Mouse (Mus musculus): ENCODE results near the gene Mapk11. TPM values are rescaled to one million over a fixed set of nuclear protein-coding genes. Genes with fewer than 3 reads are reported as not detected.
A peak's percentile ranks its signal among the peaks of the same experiment; 100 is the strongest.

Mapk11 gene
- polyA plus RNA-seq, 2 experiments, result 0.83 to 0.84 TPM

DNA sequence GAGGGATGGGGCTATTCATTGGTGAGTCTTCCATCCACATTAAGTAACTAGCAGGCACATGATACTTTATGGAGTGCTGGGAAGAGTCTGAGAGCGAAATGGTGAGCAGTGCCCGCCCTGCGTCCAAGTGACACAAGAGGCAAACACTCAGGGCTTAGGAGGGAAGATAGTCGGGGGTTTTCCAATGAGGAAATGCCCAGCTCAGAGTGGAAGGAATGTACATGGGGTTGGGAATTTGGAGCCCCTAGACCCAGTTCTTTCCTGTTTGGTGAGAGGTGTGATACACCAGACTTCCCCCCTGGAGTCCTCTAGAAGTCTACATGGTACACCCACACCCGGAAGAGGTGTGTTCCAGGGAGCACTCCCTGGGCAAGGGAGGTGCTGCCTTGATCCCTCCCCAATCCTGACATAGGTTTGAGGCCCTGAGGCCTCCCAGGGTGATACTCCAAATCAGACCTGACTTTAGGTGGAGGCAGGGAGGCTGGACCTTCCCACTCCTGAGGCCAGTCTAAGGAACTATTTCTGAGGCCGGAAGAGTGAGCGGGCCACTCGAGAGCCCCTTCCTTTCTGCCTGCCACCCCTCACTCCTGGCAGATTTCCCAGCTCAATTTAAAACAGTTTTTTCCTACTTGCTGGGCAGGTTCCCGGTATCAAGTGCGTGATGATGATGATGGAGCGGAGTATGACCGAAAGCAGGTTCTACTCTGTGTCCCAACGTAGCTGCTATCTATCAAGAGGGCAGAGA, 26.2 kb upstream of the Mapk11 start:
- ATAC-seq (ENCODE audit: insufficient read depth), result no peak
- no peak for DNase-seq (ENCODE audit: low read depth in 3 of 3, low spot score in 3 of 3)
- TF ChIP-seq CTCF (IDR thresholded peaks at IDR 0.05; ENCODE audit: low read depth) (no peak), EP300 (IDR thresholded peaks at IDR 0.05; ENCODE audit: low read depth) (no peak)
- WGBS (ENCODE audit: insufficient replicate concordance), result 68% methylated on average over 13 of the region's 13 CpGs
- H3K4me1 ChIP-seq (replicated peaks; ENCODE audit: control insufficient read depth in 2 of 2, insufficient read depth in 2 of 2, low read length in 1 of 2), result peaks cover 7 to 40% of the 10 kb centered on the region in 2 experiments
- H3K36me3 ChIP-seq (replicated peaks; ENCODE audit: control insufficient read depth, insufficient read depth, low read depth), result no peaks in the 10 kb centered on the region
- peaks cover 37% of the 10 kb centered on the region for H3K27me3 ChIP-seq (ENCODE audit: control insufficient read depth, insufficient read depth, low read length)
- H3K9ac ChIP-seq (replicated peaks), result no peak overlapping the region
- H3K27ac ChIP-seq, result no peak overlapping the region
- no peak overlapping the region for H3K4me3 ChIP-seq (ENCODE audit: insufficient read depth in 1 of 2, low read depth in 2 of 2, low read length in 2 of 2)
- H3K9me3 ChIP-seq (ENCODE audit: control insufficient read depth, low read length), result no peaks in the 10 kb centered on the region
- H3K4me2 ChIP-seq (ENCODE audit: low read depth), result no peak overlapping the region

DNA sequence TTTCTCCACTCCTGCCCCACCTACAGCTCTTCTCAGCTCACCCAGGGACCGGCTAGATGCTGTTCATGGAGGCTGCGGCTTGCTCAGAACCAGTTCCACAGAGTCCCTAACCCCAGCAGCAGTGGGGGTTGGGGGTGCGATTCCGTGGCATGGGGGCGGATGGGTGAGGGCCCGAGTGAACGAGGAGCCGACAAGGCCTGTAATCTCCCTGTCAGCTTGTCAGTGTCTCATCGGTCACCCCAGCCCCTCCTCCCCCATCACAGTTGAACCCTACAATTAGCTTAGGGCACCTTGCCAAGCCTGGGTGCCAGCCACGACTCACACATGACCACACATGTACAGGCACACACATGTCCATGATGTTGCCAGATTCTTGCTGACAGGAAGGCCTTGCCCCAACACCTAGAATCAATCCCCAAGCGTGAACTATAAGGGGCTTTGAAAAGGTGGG, 25.5 kb upstream of the Mapk11 start:
- Histone ChIP-seq H3K27ac (no peak overlapping the region), H3K4me2 (ENCODE audit: low read depth) (no peak overlapping the region), H3K4me3 (ENCODE audit: insufficient read depth in 1 of 2, low read depth in 2 of 2, low read length in 2 of 2) (no peak overlapping the region), H3K4me1 (replicated peaks; ENCODE audit: control insufficient read depth in 2 of 2, insufficient read depth in 2 of 2, low read length in 1 of 2) (peaks cover 7 to 41% of the 10 kb centered on the region in 2 experiments), H3K9ac (replicated peaks) (no peak overlapping the region), H3K9me3 (ENCODE audit: control insufficient read depth, low read length) (no peaks in the 10 kb centered on the region), H3K36me3 (replicated peaks; ENCODE audit: control insufficient read depth, insufficient read depth, low read depth) (no peaks in the 10 kb centered on the region), H3K27me3 (ENCODE audit: control insufficient read depth, insufficient read depth, low read length) (peaks cover 30% of the 10 kb centered on the region)
- no peak for DNase-seq (ENCODE audit: low read depth in 3 of 3, low spot score in 3 of 3)
- TF ChIP-seq CTCF (IDR thresholded peaks at IDR 0.05; ENCODE audit: low read depth), result no peak
- TF ChIP-seq EP300 (IDR thresholded peaks at IDR 0.05; ENCODE audit: low read depth), result no peak
- no peak for ATAC-seq (ENCODE audit: insufficient read depth)
- WGBS (ENCODE audit: insufficient replicate concordance), result 59% methylated on average over 11 of the region's 11 CpGs

DNA sequence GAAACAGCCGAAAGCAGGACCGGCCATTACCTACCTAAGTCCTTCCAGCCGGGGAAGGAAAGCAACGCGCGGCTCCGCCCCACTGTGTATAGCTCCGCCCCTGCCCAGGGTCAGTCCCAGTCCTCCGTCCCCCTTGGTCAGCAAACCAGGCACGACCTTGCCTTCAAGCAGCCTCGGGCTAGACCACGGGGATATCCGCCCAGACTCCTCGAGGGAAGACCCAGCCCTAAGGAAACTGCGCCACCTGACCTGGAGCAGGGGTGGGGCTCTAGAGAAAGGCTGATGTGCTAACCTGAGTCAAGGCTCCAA, 24.4 kb upstream of the Mapk11 start:
- DNase-seq (ENCODE audit: low read depth in 3 of 3, low spot score in 3 of 3), result no peak
- Histone ChIP-seq H3K4me2 (ENCODE audit: low read depth) (peak overlapping the region; percentile 68), H3K27me3 (ENCODE audit: control insufficient read depth, insufficient read depth, low read length) (peaks cover 22% of the 10 kb centered on the region), H3K4me1 (replicated peaks; ENCODE audit: control insufficient read depth in 2 of 2, insufficient read depth in 2 of 2, low read length in 1 of 2) (peaks cover 7 to 40% of the 10 kb centered on the region in 2 experiments), H3K36me3 (replicated peaks; ENCODE audit: control insufficient read depth, insufficient read depth, low read depth) (no peaks in the 10 kb centered on the region), H3K9ac (replicated peaks) (no peak overlapping the region), H3K27ac (no peak overlapping the region), H3K9me3 (ENCODE audit: control insufficient read depth, low read length) (no peaks in the 10 kb centered on the region), H3K4me3 (ENCODE audit: insufficient read depth in 1 of 2, low read depth in 2 of 2, low read length in 2 of 2) (peak overlapping the region; percentile 38 to 55)
- WGBS (ENCODE audit: insufficient replicate concordance), result 4% methylated on average over 15 of the region's 15 CpGs
- peak; percentile 40 for ATAC-seq (ENCODE audit: insufficient read depth)
- TF ChIP-seq CTCF (IDR thresholded peaks at IDR 0.05; ENCODE audit: low read depth) (no peak), EP300 (IDR thresholded peaks at IDR 0.05; ENCODE audit: low read depth) (no peak)

DNA sequence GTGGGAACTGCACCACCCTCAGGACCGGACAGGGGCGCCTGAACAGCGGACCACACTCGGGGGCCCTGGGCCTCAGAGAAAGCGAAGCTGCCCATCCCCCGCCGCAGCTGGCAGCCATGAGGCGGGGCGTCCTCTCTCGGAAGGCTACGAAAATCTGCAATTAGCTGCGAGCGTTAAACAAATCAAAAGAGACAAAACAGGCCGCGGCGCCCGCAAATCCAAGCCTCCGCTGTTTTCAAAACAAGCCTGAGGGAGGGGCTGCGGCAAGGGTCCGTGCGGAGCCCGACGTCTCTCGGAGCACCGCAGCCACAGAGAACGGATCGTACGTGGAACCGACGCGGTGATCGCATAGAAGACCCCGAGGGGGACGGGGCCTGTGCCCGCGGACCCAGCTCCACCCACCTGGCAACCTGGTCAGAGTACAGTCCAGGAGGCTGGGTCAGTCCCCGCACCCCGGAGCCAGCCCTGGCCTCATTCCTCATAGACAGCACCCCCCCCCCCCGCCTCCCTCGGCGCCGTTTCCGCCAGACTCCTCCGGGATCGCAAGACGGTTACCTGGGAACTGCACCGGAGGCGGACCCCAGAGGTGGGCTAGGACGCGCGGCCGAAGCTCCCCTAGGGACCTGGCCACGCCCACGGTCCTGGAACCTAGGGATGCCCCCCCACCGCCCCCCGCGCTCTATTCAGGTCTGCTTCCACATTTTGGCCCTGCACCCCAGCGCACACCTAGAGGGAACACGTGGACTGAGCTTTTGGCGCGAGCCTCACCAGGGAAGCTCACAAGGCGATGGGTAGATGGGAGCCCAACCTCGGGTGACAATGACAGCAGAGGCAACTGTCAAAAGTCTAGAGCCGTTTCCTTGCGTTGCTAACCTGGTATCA, 23.8 kb upstream of the Mapk11 start:
- TF ChIP-seq EP300 (IDR thresholded peaks at IDR 0.05; ENCODE audit: low read depth), result no peak
- TF ChIP-seq CTCF (IDR thresholded peaks at IDR 0.05; ENCODE audit: low read depth), result no peak
- Histone ChIP-seq H3K9ac (replicated peaks) (peak overlapping the region; percentile 23), H3K9me3 (ENCODE audit: control insufficient read depth, low read length) (no peaks in the 10 kb centered on the region), H3K27ac (no peak overlapping the region), H3K4me2 (ENCODE audit: low read depth) (peak overlapping the region; percentile 68), H3K4me3 (ENCODE audit: insufficient read depth in 1 of 2, low read depth in 2 of 2, low read length in 2 of 2) (peak overlapping the region; percentile 38 to 55), H3K4me1 (replicated peaks; ENCODE audit: control insufficient read depth in 2 of 2, insufficient read depth in 2 of 2, low read length in 1 of 2) (peaks cover 3 to 35% of the 10 kb centered on the region in 2 experiments), H3K27me3 (ENCODE audit: control insufficient read depth, insufficient read depth, low read length) (peaks cover 22% of the 10 kb centered on the region), H3K36me3 (replicated peaks; ENCODE audit: control insufficient read depth, insufficient read depth, low read depth) (no peaks in the 10 kb centered on the region)
- under 1% methylated on average over 63 of the region's 65 CpGs for WGBS (ENCODE audit: insufficient replicate concordance)
- ATAC-seq (ENCODE audit: insufficient read depth) (no peak), DNase-seq (ENCODE audit: low read depth in 3 of 3, low spot score in 3 of 3) (no peak)
